ENCODE assay signal across 9 mouse cellular contexts in genomic region chr11:103772505-103773386, GRCm38 (mm10). TPM values are rescaled to one million over a fixed set of nuclear protein-coding genes. Genes with fewer than 3 reads are reported as not detected.
DNase-seq lines count a peak whose midpoint lies in the region; ATAC-seq and TF ChIP-seq lines count a peak whose summit lies in the region.
"Had no signal": no experiment of that assay in that cellular context is flagged by ENCODE, and none has a peak within 500 bp of the region (broad histone marks: within the 10 kb centered on the region; RNA-seq: fewer than 3 reads in every experiment).

No protein-coding gene starts in this region.

- peak overlapping the region; percentile 50 for H3K4me3 ChIP-seq in cerebellum, adult 2 months (replicated peaks; ENCODE audit: insufficient read depth, low read depth, low read length)
- peak overlapping the region; percentile 46 for H3K4me3 ChIP-seq in hindbrain, embryonic 12.5 days
- H3K4me3 ChIP-seq in midbrain, embryonic 13.5 days (replicated peaks), result peak overlapping the region; percentile 54
- H3K4me3 ChIP-seq: heart, adult 2 months had no signal

- peak overlapping the region; percentile 61 for H3K9ac ChIP-seq in hindbrain, embryonic 12.5 days
- H3K9ac ChIP-seq in midbrain, embryonic 13.5 days (replicated peaks), result peak overlapping the region; percentile 75

- H3K4me1 ChIP-seq in cerebellum, adult 2 months (ENCODE audit: control insufficient read depth, insufficient read depth, low read length), result peaks cover 7% of the 10 kb centered on the region
- H3K4me1 ChIP-seq in hindbrain, embryonic 12.5 days, result peaks cover 50% of the 10 kb centered on the region
- H3K4me1 ChIP-seq in midbrain, embryonic 13.5 days (replicated peaks), result peaks cover 72% of the 10 kb centered on the region

- WGBS in cerebellum, adult 2 months, result 7% methylated on average over 23 of the region's 23 CpGs
- WGBS in hindbrain, embryonic 12.5 days, result 1% methylated on average over 23 of the region's 23 CpGs
- WGBS in midbrain, embryonic 13.5 days, result 2% methylated on average over 23 of the region's 23 CpGs

- no peaks in the 10 kb centered on the region for H3K9me3 ChIP-seq in hindbrain, embryonic 12.5 days (replicated peaks)
- H3K9me3 ChIP-seq in midbrain, embryonic 13.5 days, result no peaks in the 10 kb centered on the region

- peak overlapping the region; percentile 75 for H3K4me2 ChIP-seq in hindbrain, embryonic 12.5 days (replicated peaks)
- peak overlapping the region; percentile 84 for H3K4me2 ChIP-seq in midbrain, embryonic 13.5 days (replicated peaks)

- no peaks in the 10 kb centered on the region for H3K36me3 ChIP-seq in hindbrain, embryonic 12.5 days
- H3K36me3 ChIP-seq in midbrain, embryonic 13.5 days, result no peaks in the 10 kb centered on the region

- no peak for DNase-seq in cerebellum, adult 2 months
- no peak for DNase-seq in cerebellum, adult 8-10 months
- peak; percentile 33 for DNase-seq in ZHBTc4 (ENCODE audit: low read depth, low spot score)
- DNase-seq in thymus, postnatal 25 days, result no peak
- no peak for DNase-seq in c-Kit-positive CD71-positive TER-119-positive erythroid progenitor cells, embryonic 14.5 days (ENCODE audit: low spot score)
- DNase-seq in layer of hippocampus, postnatal 14 days (ENCODE audit: low spot score in 2 of 2), result no peak
- DNase-seq: heart, adult 2 months had no signal

- no peak for ATAC-seq in hindbrain, embryonic 12.5 days (ENCODE audit: low FRiP score)
- ATAC-seq in midbrain, embryonic 13.5 days, result no peak

- no peak for TF ChIP-seq POLR2A in cerebellum, adult 2 months (IDR thresholded peaks at IDR 0.05; ENCODE audit: borderline replicate concordance, insufficient read depth, low read length)

- peaks cover 12% of the 10 kb centered on the region; the same call in 1 of the 2 replicates for H3K27me3 ChIP-seq in cerebellum, adult 2 months (ENCODE audit: control insufficient read depth, insufficient read depth, low read length)
- peaks cover 94% of the 10 kb centered on the region for H3K27me3 ChIP-seq in hindbrain, embryonic 12.5 days
- peaks cover 90% of the 10 kb centered on the region for H3K27me3 ChIP-seq in midbrain, embryonic 13.5 days

- H3K27ac ChIP-seq in cerebellum, adult 2 months (ENCODE audit: insufficient read depth, low read length), result no peak overlapping the region
- H3K27ac ChIP-seq in hindbrain, embryonic 12.5 days, result no peak overlapping the region
- H3K27ac ChIP-seq in midbrain, embryonic 13.5 days, result peak overlapping the region; percentile 58
- H3K27ac ChIP-seq: heart, adult 2 months had no signal

- TF ChIP-seq CTCF in cerebellum, adult 2 months (IDR thresholded peaks at IDR 0.05; ENCODE audit: borderline replicate concordance, insufficient read depth, low read depth, low read length), result no peak

RNA-seq across cellular contexts. Expression of gene Wnt3, which starts 1.2 kb away (rescaled TPM):
- 13.6 and 14.5 TPM in 2 replicates for polyA plus RNA-seq in cerebellum, adult 2 months (2012; rRNA removed)
- polyA plus RNA-seq in hindbrain, embryonic 12.5 days (2016; fragmentation: Nextera tagmentation; extraction: Ambion mirVana), result 8.0 and 8.7 TPM in 2 replicates
- 15.7 and 18.6 TPM in 2 replicates for polyA plus RNA-seq in midbrain, embryonic 13.5 days (2015; fragmentation: Nextera tagmentation; extraction: Ambion mirVana)
- 1 to 10 TPM; 2.0 to 2.9 TPM for total RNA-seq in layer of hippocampus, postnatal 14 days (2021)
- total RNA-seq: heart, adult 2 months had no signal
- polyA plus RNA-seq: heart, adult 2 months had no signal

RNA-seq across cellular contexts. Expression of gene Wnt9b, which starts 23.1 kb away (rescaled TPM):
- polyA plus RNA-seq in cerebellum, adult 2 months (2012; rRNA removed), result 1.0 and 1.1 TPM in 2 replicates
- polyA plus RNA-seq in hindbrain, embryonic 12.5 days (2016; fragmentation: Nextera tagmentation; extraction: Ambion mirVana), result 0.77 and 0.88 TPM in 2 replicates
- polyA plus RNA-seq in midbrain, embryonic 13.5 days (2015; fragmentation: Nextera tagmentation; extraction: Ambion mirVana), result 0.50 and 0.52 TPM in 2 replicates
- total RNA-seq in layer of hippocampus, postnatal 14 days (2021), result 1 to 10 TPM in 1 of 2 experiments, under 1 TPM in 1; 0.48 to 2.7 TPM
